Mouse (Mus musculus): ENCODE measurements at regions not wholly inside any gene's neighbourhood (a gene's known extent, or its start where the extent isn't known, plus 50 kb on each side); places are given as distances from the start of the nearest gene placed in this dataset.

GRCm38 (mm10) chr4:125439856-125440255, 50.6 kb upstream of the Grik3 start:
- Histone ChIP-seq H3K4me3 (no peak overlapping the region), H3K4me1 (peaks cover 9% of the 10 kb centered on the region; the same call in 1 of the 2 replicates), H3K4me2 (replicated peaks) (no peak overlapping the region), H3K9me3 (replicated peaks) (no peaks in the 10 kb centered on the region), H3K36me3 (no peaks in the 10 kb centered on the region), H3K27ac (no peak overlapping the region), H3K27me3 (0 out of 2 replicates have a peak, but pooled peaks cover 3% of the 10 kb centered on the region), H3K9ac (no peak overlapping the region)
- no peak for ATAC-seq (ENCODE audit: low FRiP score)
- whole genome bisulfite sequencing: 27% methylated on average over 9 of the region's 9 CpGs

GRCm38 (mm10) chr4:125437161-125437822, 53.2 kb upstream of the Grik3 start:
- peaks cover 9% of the 10 kb centered on the region; the same call in 1 of the 2 replicates for H3K4me1 ChIP-seq
- no peaks in the 10 kb centered on the region for H3K9me3 ChIP-seq (replicated peaks)
- H3K36me3 ChIP-seq: no peaks in the 10 kb centered on the region
- H3K27me3 ChIP-seq: peaks cover 3% of the 10 kb centered on the region; the same call in 1 of the 2 replicates
- 75% methylated on average over 13 of the region's 13 CpGs for WGBS
- no peak overlapping the region for H3K9ac ChIP-seq
- H3K4me2 ChIP-seq (replicated peaks): no peak overlapping the region
- no peak overlapping the region for H3K27ac ChIP-seq
- H3K4me3 ChIP-seq: no peak overlapping the region
- no peak for ATAC-seq (ENCODE audit: low FRiP score)

DNA sequence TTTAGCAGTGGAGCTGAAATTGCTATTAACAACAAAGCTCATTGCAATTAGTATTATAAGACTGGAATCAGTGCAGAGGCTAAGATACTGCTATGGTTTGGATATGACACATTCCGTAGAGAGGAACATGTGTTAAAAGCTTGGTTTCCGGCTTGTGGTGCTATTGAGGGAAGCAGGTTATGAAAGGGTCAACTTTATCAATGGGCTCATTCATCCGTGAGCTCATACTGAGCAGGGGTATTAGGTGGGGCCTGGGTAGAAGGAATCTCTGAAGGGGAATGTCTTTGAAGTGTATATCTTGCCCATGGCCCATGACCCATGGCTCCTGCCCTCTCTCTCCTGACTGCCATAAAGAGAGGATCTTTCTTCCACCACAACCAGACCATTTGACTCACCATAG, 57.0 kb upstream of the Grik3 start:
- H3K9ac ChIP-seq: no peak overlapping the region
- H3K36me3 ChIP-seq: no peaks in the 10 kb centered on the region
- no peaks in the 10 kb centered on the region; the same call in 1 of the 2 replicates for H3K27me3 ChIP-seq
- H3K27ac ChIP-seq: no peak overlapping the region
- no peak for ATAC-seq (ENCODE audit: low FRiP score)
- H3K4me2 ChIP-seq (replicated peaks): no peak overlapping the region
- WGBS: 32% methylated on average over 3 of the region's 3 CpGs
- no peak overlapping the region for H3K4me3 ChIP-seq
- H3K9me3 ChIP-seq (replicated peaks): no peaks in the 10 kb centered on the region
- H3K4me1 ChIP-seq: no peaks in the 10 kb centered on the region

DNA sequence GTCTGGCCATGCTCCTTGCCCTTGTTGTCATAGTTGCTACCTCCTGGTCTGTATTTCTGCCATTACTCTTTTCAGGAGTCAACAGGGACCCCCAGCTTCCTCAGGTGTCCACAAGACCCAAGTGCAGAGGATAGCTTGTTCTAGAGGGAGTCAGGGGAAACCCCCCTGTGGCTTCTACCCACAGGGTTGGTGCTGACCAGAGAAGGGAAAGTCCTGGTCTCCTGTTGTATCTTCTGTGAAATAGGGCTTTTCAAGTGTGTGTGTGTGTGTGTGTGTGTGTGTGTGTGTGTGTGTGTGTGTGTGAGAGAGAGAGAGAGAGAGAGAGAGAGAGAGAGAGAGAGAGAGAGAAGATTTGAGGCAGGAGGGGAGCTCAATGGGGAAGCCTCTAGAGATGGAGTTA, 58.9 kb upstream of the Grik3 start:
- H3K9me3 ChIP-seq (replicated peaks): no peaks in the 10 kb centered on the region
- no peak overlapping the region for H3K4me2 ChIP-seq (replicated peaks)
- H3K27me3 ChIP-seq: peaks cover 5% of the 10 kb centered on the region; the same call in 1 of the 2 replicates
- no peak for ATAC-seq (ENCODE audit: low FRiP score)
- H3K4me3 ChIP-seq: no peak overlapping the region
- no peaks in the 10 kb centered on the region for H3K4me1 ChIP-seq
- H3K9ac ChIP-seq: no peak overlapping the region
- no peaks in the 10 kb centered on the region for H3K36me3 ChIP-seq
- H3K27ac ChIP-seq: no peak overlapping the region

DNA sequence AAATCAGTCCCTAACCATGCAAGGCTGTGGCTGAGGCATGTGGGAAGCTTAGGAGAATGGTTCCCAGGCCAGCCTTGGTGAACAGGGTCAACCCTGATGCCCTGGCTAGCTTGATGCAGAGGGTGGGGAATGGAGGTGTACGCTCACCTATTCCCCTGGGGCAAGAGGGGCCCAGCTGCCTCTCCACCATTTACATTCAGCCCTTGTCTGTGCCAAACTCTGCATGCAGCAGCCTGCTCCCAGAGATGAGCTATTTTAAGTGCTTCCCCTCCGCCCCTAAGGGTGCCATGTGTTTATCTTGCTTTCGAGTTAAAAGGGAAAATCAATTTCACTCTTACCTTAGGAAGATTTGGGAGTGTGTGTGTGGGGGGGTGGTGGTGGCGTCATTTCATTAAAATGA, 59.7 kb upstream of the Grik3 start:
- H3K9me3 ChIP-seq (replicated peaks): no peaks in the 10 kb centered on the region
- ATAC-seq (ENCODE audit: low FRiP score): no peak
- H3K4me2 ChIP-seq (replicated peaks): no peak overlapping the region
- no peak overlapping the region for H3K27ac ChIP-seq
- WGBS: 76% methylated on average over 4 of the region's 4 CpGs
- H3K9ac ChIP-seq: no peak overlapping the region
- no peaks in the 10 kb centered on the region for H3K36me3 ChIP-seq
- H3K27me3 ChIP-seq: peaks cover 5% of the 10 kb centered on the region; the same call in 1 of the 2 replicates
- no peaks in the 10 kb centered on the region for H3K4me1 ChIP-seq
- no peak overlapping the region for H3K4me3 ChIP-seq

DNA sequence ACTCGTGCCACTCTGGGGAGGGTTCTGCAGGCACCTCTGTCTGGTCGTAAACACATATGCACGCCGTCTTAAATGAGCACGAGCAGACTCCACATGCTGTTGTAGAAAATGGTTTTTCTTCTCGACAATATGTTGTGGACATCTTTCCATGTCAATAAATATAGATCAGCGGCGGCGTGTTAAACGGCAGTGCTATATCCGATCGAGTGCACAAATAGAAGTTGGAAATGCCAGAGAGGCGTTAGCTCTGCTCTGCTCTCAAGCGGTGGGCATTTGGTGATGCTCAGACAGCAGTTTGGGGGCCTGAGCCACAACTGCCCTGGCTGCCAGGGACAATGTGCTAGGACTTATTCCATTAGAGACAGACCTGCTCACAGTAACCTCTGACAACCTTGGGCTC, 61.8 kb upstream of the Grik3 start:
- ATAC-seq (ENCODE audit: low FRiP score): no peak
- Histone ChIP-seq H3K9me3 (replicated peaks) (no peaks in the 10 kb centered on the region), H3K4me1 (0 out of 2 replicates have a peak, but pooled peaks cover 4% of the 10 kb centered on the region), H3K27ac (no peak overlapping the region), H3K36me3 (no peaks in the 10 kb centered on the region), H3K4me2 (replicated peaks) (no peak overlapping the region), H3K4me3 (no peak overlapping the region), H3K9ac (no peak overlapping the region), H3K27me3 (peaks cover 8% of the 10 kb centered on the region; the same call in 1 of the 2 replicates)
- 92% methylated on average over 14 of the region's 14 CpGs for WGBS

DNA sequence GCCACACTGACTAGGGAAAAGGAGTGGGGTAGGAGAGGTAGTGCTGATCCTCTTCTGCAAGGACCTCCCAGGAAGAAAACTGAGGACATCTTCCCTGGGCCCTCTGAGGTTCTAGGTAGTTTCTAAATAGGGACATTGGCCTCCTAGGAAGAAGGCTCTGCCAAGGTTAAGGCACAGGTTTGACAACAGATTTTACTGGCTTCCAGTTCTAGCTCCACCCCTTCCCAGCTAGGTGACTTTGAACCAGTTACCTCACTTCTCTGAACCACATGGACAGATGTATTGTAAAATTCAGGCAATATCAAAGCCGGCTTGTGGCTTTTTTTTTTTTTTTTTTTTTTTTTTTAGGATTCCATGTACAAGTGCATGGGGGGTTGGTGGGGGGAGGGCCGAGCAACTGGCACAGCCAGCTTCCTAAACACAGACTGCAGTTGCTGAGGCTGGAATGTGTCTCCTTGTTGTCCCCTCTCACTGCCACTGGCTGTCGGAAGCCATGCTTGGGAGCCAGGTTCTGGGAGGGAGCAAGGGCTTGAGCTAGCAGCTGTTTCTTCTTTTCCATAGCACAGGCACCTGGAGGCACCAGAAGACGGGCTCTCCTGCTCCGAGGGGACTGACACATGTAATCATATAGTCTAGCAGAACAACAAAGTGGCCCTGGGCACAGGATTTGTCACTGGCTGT, 69.8 kb upstream of the Grik3 start:
- Histone ChIP-seq H3K9me3 (replicated peaks) (no peaks in the 10 kb centered on the region), H3K9ac (no peak overlapping the region), H3K4me1 (0 out of 2 replicates have a peak, but pooled peaks cover 4% of the 10 kb centered on the region), H3K4me2 (replicated peaks) (no peak overlapping the region), H3K4me3 (no peak overlapping the region), H3K36me3 (no peaks in the 10 kb centered on the region), H3K27ac (no peak overlapping the region), H3K27me3 (peaks cover 15% of the 10 kb centered on the region; the same call in 1 of the 2 replicates)
- ATAC-seq (ENCODE audit: low FRiP score): no peak
- WGBS: 51% methylated on average over 5 of the region's 5 CpGs

- no peaks in the 10 kb centered on the region for H3K36me3 ChIP-seq
- H3K9me3 ChIP-seq (replicated peaks): no peaks in the 10 kb centered on the region
- H3K4me3 ChIP-seq: no peak overlapping the region
- H3K9ac ChIP-seq: no peak overlapping the region
- 51% methylated on average over 12 of the region's 12 CpGs for WGBS
- 0 out of 2 replicates have a peak, but pooled peaks cover 10% of the 10 kb centered on the region for H3K4me1 ChIP-seq
- H3K27ac ChIP-seq: no peak overlapping the region
- H3K27me3 ChIP-seq: peaks cover 13% of the 10 kb centered on the region; the same call in 1 of the 2 replicates
- no peak overlapping the region for H3K4me2 ChIP-seq (replicated peaks)
- no peak for ATAC-seq (ENCODE audit: low FRiP score)
Observed at GRCm38 (mm10) chr4:125419491-125420255, 70.8 kb upstream of the Grik3 start.

- ATAC-seq (ENCODE audit: low FRiP score): no peak
- peaks cover 24% of the 10 kb centered on the region for H3K4me1 ChIP-seq
- H3K9me3 ChIP-seq (replicated peaks): no peaks in the 10 kb centered on the region
- H3K4me3 ChIP-seq: no peak overlapping the region
- H3K27ac ChIP-seq: no peak overlapping the region
- H3K4me2 ChIP-seq (replicated peaks): no peak overlapping the region
- WGBS: 28% methylated on average over 11 of the region's 11 CpGs
- no peaks in the 10 kb centered on the region for H3K36me3 ChIP-seq
- 0 out of 2 replicates have a peak, but pooled peaks cover 8% of the 10 kb centered on the region for H3K27me3 ChIP-seq
- H3K9ac ChIP-seq: no peak overlapping the region
Observed at GRCm38 (mm10) chr4:125415308-125415707, 75.2 kb upstream of the Grik3 start.

DNA sequence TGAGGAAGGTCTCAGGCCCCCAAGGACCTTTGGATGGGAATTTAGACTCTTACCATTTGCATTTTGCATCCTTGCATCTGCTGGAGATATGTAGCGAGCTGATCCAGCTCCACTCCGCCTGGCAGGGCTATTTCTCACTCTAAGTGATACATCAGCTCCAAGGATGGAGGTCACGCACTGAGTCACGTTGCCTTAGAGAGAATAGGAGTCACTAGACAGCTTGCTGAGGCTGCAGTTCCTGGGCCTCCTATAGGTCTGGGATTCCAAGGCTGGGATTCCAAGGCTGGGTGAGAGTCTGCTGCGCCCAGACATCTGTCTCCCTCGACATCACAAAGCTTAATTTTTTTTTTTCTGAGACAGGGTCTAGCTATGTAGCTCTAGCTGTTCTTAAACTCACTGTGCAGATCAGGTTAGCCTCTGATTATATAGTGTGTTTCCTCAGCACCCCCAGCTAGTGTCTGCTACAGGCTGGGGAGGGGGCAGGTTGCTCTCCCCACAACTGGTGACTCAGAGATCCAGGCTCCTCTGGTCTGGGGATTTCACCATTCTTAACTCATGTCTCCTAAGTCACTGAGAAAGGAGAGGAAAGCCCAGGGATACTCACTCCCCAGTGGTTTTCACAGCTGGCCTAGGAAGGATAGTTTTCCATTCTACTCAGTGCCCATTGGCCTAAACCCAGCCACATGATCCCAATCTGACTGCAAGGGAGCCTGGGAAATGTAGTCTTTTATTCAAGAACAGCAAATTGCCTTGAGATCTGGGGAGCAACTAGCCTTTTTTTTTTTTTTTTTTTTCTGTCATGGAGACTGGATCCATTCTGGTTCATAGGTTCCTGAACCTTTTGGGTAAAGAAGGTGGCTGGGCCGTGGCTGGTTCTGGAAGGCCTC, 76.4 kb upstream of the Grik3 start:
- Histone ChIP-seq H3K4me1 (peaks cover 32% of the 10 kb centered on the region), H3K27ac (no peak overlapping the region), H3K9ac (no peak overlapping the region), H3K27me3 (0 out of 2 replicates have a peak, but pooled peaks cover 6% of the 10 kb centered on the region), H3K4me2 (replicated peaks) (no peak overlapping the region), H3K36me3 (no peaks in the 10 kb centered on the region), H3K4me3 (no peak overlapping the region), H3K9me3 (replicated peaks) (no peaks in the 10 kb centered on the region)
- ATAC-seq (ENCODE audit: low FRiP score): 0 out of 2 replicates have a peak, but pooled peaks have one; percentile 21
- WGBS: 76% methylated on average over 7 of the region's 7 CpGs

- Histone ChIP-seq H3K9ac (no peak overlapping the region), H3K9me3 (replicated peaks) (no peaks in the 10 kb centered on the region), H3K4me3 (no peak overlapping the region), H3K4me1 (peaks cover 49% of the 10 kb centered on the region), H3K27me3 (no peaks in the 10 kb centered on the region), H3K27ac (no peak overlapping the region), H3K36me3 (no peaks in the 10 kb centered on the region), H3K4me2 (replicated peaks) (no peak overlapping the region)
- peak; percentile 44; the same call in 1 of the 2 replicates for ATAC-seq (ENCODE audit: low FRiP score)
- WGBS: 32% methylated on average over 8 of the region's 8 CpGs
Observed at GRCm38 (mm10) chr4:125410736-125411441, 79.6 kb upstream of the Grik3 start.
